Mouse (Mus musculus) heart, embryonic 15.5 days (tissue): Measurements from ENCODE around the gene Zbtb4. TPM values are rescaled to one million over a fixed set of nuclear protein-coding genes. Genes with fewer than 3 reads are reported as not detected.

Experiments used
- ATAC-seq: fragments of 200-750 bp; cut with Nextera tagmentation; replicated peaks from 2 replicates; pipeline ENCODE4 v1.8.0; 2017; ENCODE audit warnings: low read depth, moderate TSS enrichment; ENCODE audit not compliant: insufficient number of reproducible peaks, insufficient read depth, low FRiP score
- H3K27ac ChIP-seq: fragments of 300-500 bp; sonication (generic); 2 replicates; pipeline ENCODE4 v1.5.1; 2015; ENCODE audit warnings: mild to moderate bottlenecking, inconsistent platforms
- H3K27me3 ChIP-seq: fragments of 300-500 bp; sonication (generic); 2 replicates; pipeline ENCODE4 v1.6.1; 2015; ENCODE audit warnings: inconsistent platforms
- H3K36me3 ChIP-seq: fragments of 300-500 bp; sonication (generic); 2 replicates; pipeline ENCODE4 v1.6.1; 2015; ENCODE audit warnings: mild to moderate bottlenecking, inconsistent platforms
- H3K4me1 ChIP-seq: fragments of 300-500 bp; sonication (generic); replicated peaks from 2 replicates; pipeline ENCODE4 v1.6.1; 2015; ENCODE audit warnings: inconsistent platforms
- H3K4me2 ChIP-seq: fragments of 300-500 bp; sonication (generic); 2 replicates; pipeline ENCODE4 v1.6.1; 2015; ENCODE audit warnings: inconsistent platforms, mild to moderate bottlenecking, moderate library complexity
- H3K4me3 ChIP-seq: fragments of 300-500 bp; sonication (generic); 2 replicates; pipeline ENCODE4 v1.5.1; 2015; ENCODE audit warnings: mild to moderate bottlenecking, inconsistent platforms
- H3K9ac ChIP-seq: fragments of 300-500 bp; sonication (generic); 2 replicates; pipeline ENCODE4 v1.6.1; 2015; ENCODE audit warnings: mild to moderate bottlenecking, inconsistent platforms
- H3K9me3 ChIP-seq: fragments of 300-500 bp; sonication (generic); replicated peaks from 2 replicates; pipeline ENCODE4 v1.6.1; 2016; ENCODE audit warnings: inconsistent platforms
- WGBS: fragments of 180-500 bp; shearing (Covaris S2); methylation state at CpG from one replicate; pipeline ENCODE4 v1.1.7; 2015; ENCODE audit warnings: mixed read lengths; 5-methylcytosine and 5-hydroxymethylcytosine counted together
- polyA plus RNA-seq: library from polyadenylated mRNA; unstranded; fragments of >200 nt; fragmentation: Nextera tagmentation; extraction: Ambion mirVana; gene quantifications from 2 replicates; pipeline ENCODE4 v1.2.1, GENCODE M21; 2015

Gene Zbtb4
- polyA plus RNA-seq, 1 experiment from 2014 or later = 3.1 TPM

GRCm38 (mm10) chr11:69766872-69767624 is 1.3 kb downstream of the Zbtb4 start:
- Histone ChIP-seq H3K9me3 (no peaks in the 10 kb centered on the region), H3K4me2 (peak overlapping the region; percentile 74), H3K4me3 (peak overlapping the region; percentile 96), H3K9ac (peak overlapping the region; percentile 98), H3K27ac (peak overlapping the region; percentile 95), H3K4me1 (peaks cover 29% of the 10 kb centered on the region), H3K27me3 (no peaks in the 10 kb centered on the region), H3K36me3 (no peaks in the 10 kb centered on the region)
- 46% methylated on average over 13 of the region's 13 CpGs for WGBS
- no peak for ATAC-seq

- H3K9me3 ChIP-seq = no peaks in the 10 kb centered on the region
- H3K4me3 ChIP-seq = peak overlapping the region; percentile 96
- WGBS = 54% methylated on average over 4 of the region's 4 CpGs
- ATAC-seq = no peak
- H3K27me3 ChIP-seq = no peaks in the 10 kb centered on the region
- H3K9ac ChIP-seq = peak overlapping the region; percentile 98; the same call in 1 of the 2 replicates
- peak overlapping the region; percentile 74 for H3K4me2 ChIP-seq
- no peaks in the 10 kb centered on the region for H3K36me3 ChIP-seq
- H3K4me1 ChIP-seq = peaks cover 29% of the 10 kb centered on the region
- H3K27ac ChIP-seq = peak overlapping the region; percentile 95
Measured at GRCm38 (mm10) chr11:69767625-69767909, 1.9 kb downstream of the Zbtb4 start.

GRCm38 (mm10) chr11:69774961-69775360 is 9.2 kb downstream of the Zbtb4 start:
- peaks cover 11% of the 10 kb centered on the region; the same call in 1 of the 2 replicates for H3K36me3 ChIP-seq

GRCm38 (mm10) chr11:69775716-69776115 is 10.0 kb downstream of the Zbtb4 start:
- peaks cover 11% of the 10 kb centered on the region; the same call in 1 of the 2 replicates for H3K36me3 ChIP-seq
- no peaks in the 10 kb centered on the region for H3K27me3 ChIP-seq
- no peaks in the 10 kb centered on the region for H3K9me3 ChIP-seq
- H3K4me2 ChIP-seq = no peak overlapping the region
- H3K9ac ChIP-seq = no peak overlapping the region
- no peak overlapping the region for H3K4me3 ChIP-seq
- peaks cover 29% of the 10 kb centered on the region for H3K4me1 ChIP-seq
- H3K27ac ChIP-seq = no peak overlapping the region
- ATAC-seq = no peak
- WGBS = 54% methylated on average over 10 of the region's 10 CpGs

More at GRCm38 (mm10) chr11:69774961-69775360, 9.2 kb downstream of the Zbtb4 start:
- no peak for ATAC-seq
- Histone ChIP-seq H3K4me1 (peaks cover 29% of the 10 kb centered on the region), H3K4me2 (no peak overlapping the region), H3K9ac (no peak overlapping the region), H3K9me3 (no peaks in the 10 kb centered on the region), H3K4me3 (no peak overlapping the region), H3K27me3 (no peaks in the 10 kb centered on the region), H3K27ac (no peak overlapping the region)
- WGBS = 59% methylated on average over 5 of the region's 5 CpGs

GRCm38 (mm10) chr11:69776488-69776887 is 10.8 kb downstream of the Zbtb4 start:
- no peak overlapping the region for H3K27ac ChIP-seq
- no peak overlapping the region for H3K4me2 ChIP-seq
- WGBS = 86% methylated on average over 20 of the region's 20 CpGs
- H3K4me1 ChIP-seq = peaks cover 29% of the 10 kb centered on the region
- no peaks in the 10 kb centered on the region for H3K9me3 ChIP-seq
- H3K27me3 ChIP-seq = no peaks in the 10 kb centered on the region
- H3K4me3 ChIP-seq = no peak overlapping the region
- ATAC-seq = no peak; the same call in 1 of the 2 replicates
- H3K9ac ChIP-seq = no peak overlapping the region
- H3K36me3 ChIP-seq = peaks cover 11% of the 10 kb centered on the region; the same call in 1 of the 2 replicates

GRCm38 (mm10) chr11:69777504-69778257 is 12.0 kb downstream of the Zbtb4 start:
- no peak overlapping the region for H3K4me3 ChIP-seq
- H3K36me3 ChIP-seq = peaks cover 10% of the 10 kb centered on the region; the same call in 1 of the 2 replicates
- H3K4me1 ChIP-seq = peaks cover 29% of the 10 kb centered on the region
- no peak overlapping the region for H3K9ac ChIP-seq
- H3K27ac ChIP-seq = no peak overlapping the region
- 58% methylated on average over 26 of the region's 26 CpGs for WGBS
- no peaks in the 10 kb centered on the region for H3K9me3 ChIP-seq
- H3K27me3 ChIP-seq = no peaks in the 10 kb centered on the region
- no peak overlapping the region for H3K4me2 ChIP-seq
- ATAC-seq = no peak

- no peak for ATAC-seq
Measured at GRCm38 (mm10) chr11:69778258-69778982, 12.7 kb downstream of the Zbtb4 start.

GRCm38 (mm10) chr11:69778985-69779384 is 13.3 kb downstream of the Zbtb4 start:
- Histone ChIP-seq H3K4me1 (peaks cover 29% of the 10 kb centered on the region), H3K4me3 (no peak overlapping the region), H3K9me3 (no peaks in the 10 kb centered on the region), H3K27me3 (no peaks in the 10 kb centered on the region), H3K36me3 (0 out of 2 replicates have a peak, but pooled peaks cover 7% of the 10 kb centered on the region), H3K4me2 (no peak overlapping the region), H3K27ac (no peak overlapping the region), H3K9ac (no peak overlapping the region)
- 0 out of 2 replicates have a peak, but pooled peaks have one; percentile 20 for ATAC-seq
- WGBS = 40% methylated on average over 7 of the region's 7 CpGs

More at GRCm38 (mm10) chr11:69778258-69778982, 12.7 kb downstream of the Zbtb4 start:
- Histone ChIP-seq H3K4me2 (no peak overlapping the region), H3K27ac (no peak overlapping the region), H3K9ac (no peak overlapping the region), H3K36me3 (0 out of 2 replicates have a peak, but pooled peaks cover 7% of the 10 kb centered on the region), H3K27me3 (no peaks in the 10 kb centered on the region), H3K4me3 (no peak overlapping the region), H3K4me1 (peaks cover 29% of the 10 kb centered on the region), H3K9me3 (no peaks in the 10 kb centered on the region)
- 66% methylated on average over 23 of the region's 23 CpGs for WGBS

GRCm38 (mm10) chr11:69781828-69782227 is 16.1 kb downstream of the Zbtb4 start:
- Histone ChIP-seq H3K4me2 (no peak overlapping the region), H3K9me3 (no peaks in the 10 kb centered on the region), H3K4me1 (peaks cover 26% of the 10 kb centered on the region), H3K4me3 (no peak overlapping the region), H3K9ac (no peak overlapping the region), H3K27me3 (no peaks in the 10 kb centered on the region), H3K36me3 (no peaks in the 10 kb centered on the region), H3K27ac (no peak overlapping the region)
- no peak for ATAC-seq
- WGBS = 36% methylated on average over 4 of the region's 4 CpGs

GRCm38 (mm10) chr11:69784793-69785272 is 19.1 kb downstream of the Zbtb4 start:
- 26% methylated on average over 15 of the region's 15 CpGs for WGBS
- H3K27me3 ChIP-seq = no peaks in the 10 kb centered on the region
- H3K4me3 ChIP-seq = peak overlapping the region; percentile 30
- H3K4me1 ChIP-seq = peaks cover 7% of the 10 kb centered on the region; the same call in 1 of the 2 replicates
- ATAC-seq = no peak
- no peak overlapping the region for H3K9ac ChIP-seq
- H3K4me2 ChIP-seq = peak overlapping the region; percentile 57
- no peaks in the 10 kb centered on the region for H3K36me3 ChIP-seq
- H3K27ac ChIP-seq = no peak overlapping the region
- no peaks in the 10 kb centered on the region for H3K9me3 ChIP-seq

- no peaks in the 10 kb centered on the region for H3K27me3 ChIP-seq
- H3K4me3 ChIP-seq = no peak overlapping the region
- H3K4me2 ChIP-seq = no peak overlapping the region
- no peak for ATAC-seq
- no peaks in the 10 kb centered on the region for H3K36me3 ChIP-seq
- H3K9ac ChIP-seq = no peak overlapping the region
- peaks cover 7% of the 10 kb centered on the region; the same call in 1 of the 2 replicates for H3K4me1 ChIP-seq
- 86% methylated on average over 5 of the region's 5 CpGs for WGBS
- H3K27ac ChIP-seq = no peak overlapping the region
- H3K9me3 ChIP-seq = no peaks in the 10 kb centered on the region
Measured at GRCm38 (mm10) chr11:69787306-69787705, 21.6 kb downstream of the Zbtb4 start.
